Mouse (Mus musculus): ENCODE measurements around the gene Dip2a.

DNA sequence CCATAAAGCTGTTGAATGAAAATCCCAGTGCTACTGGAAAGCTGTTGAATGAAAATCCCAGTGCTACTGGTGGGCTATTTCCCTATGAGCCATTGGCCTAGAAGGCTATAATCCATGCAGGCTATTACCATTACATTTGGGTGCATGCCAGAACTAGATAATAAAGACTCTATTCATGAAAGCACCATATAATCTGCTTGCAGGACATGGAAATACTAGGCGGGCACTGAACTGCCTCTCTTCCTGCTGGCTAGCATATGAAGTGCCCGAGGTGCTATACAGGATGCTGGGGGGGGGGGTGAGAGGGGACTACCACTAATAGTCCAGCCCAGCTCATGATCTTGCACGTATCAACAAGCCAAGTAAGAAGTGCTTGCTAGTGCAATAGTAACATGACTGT, 18.1 kb upstream of the Dip2a start:
- no peak for TF ChIP-seq GATA1 (IDR thresholded peaks at IDR 0.05; ENCODE audit: borderline replicate concordance, low read length)
- no peak for TF ChIP-seq FLI1 (IDR thresholded peaks at IDR 0.05; ENCODE audit: low read length)

Measured in megakaryocyte, embryonic 14.5 days (primary cell).